Mouse (Mus musculus) G1E (cell line): ENCODE results near the gene Cd164. TPM values are rescaled to one million over a fixed set of nuclear protein-coding genes. Genes with fewer than 3 reads are reported as not detected.

Source experiments
- ATAC-seq: 2 replicates; pipeline ENCODE4 v1.8.0; 2016; ENCODE audit warnings: mild to moderate bottlenecking; ENCODE audit not compliant: insufficient number of reproducible peaks, poor library complexity, low FRiP score, severe bottlenecking; ENCODE audit errors: extremely low read depth
- DNase-seq: peaks from one replicate; pipeline ENCODE4 v3.0.0; 2012; ENCODE audit warnings: low spot score
- H3K27me3 ChIP-seq: 2 replicates; pipeline ENCODE4 v1.6.1; 2012; ENCODE audit warnings: mild to moderate bottlenecking, low read length, inconsistent platforms; ENCODE audit not compliant: insufficient read depth
- H3K36me3 ChIP-seq: replicated peaks from 2 replicates; pipeline ENCODE3; 2012; ENCODE audit warnings: mild to moderate bottlenecking, inconsistent platforms
- H3K4me1 ChIP-seq: 2 replicates; pipeline ENCODE4 v1.6.1; 2012; ENCODE audit warnings: low read depth, low read length, inconsistent platforms, mixed read lengths; ENCODE audit not compliant: insufficient read depth
- H3K4me3 ChIP-seq: 2 replicates; pipeline ENCODE4 v1.5.1; 2012; ENCODE audit warnings: low read depth, mild to moderate bottlenecking, inconsistent platforms, low read length, moderate library complexity, mixed read lengths
- H3K9me3 ChIP-seq: replicated peaks from 2 replicates; pipeline ENCODE4 v1.6.1; 2012; ENCODE audit warnings: inconsistent platforms
- CTCF ChIP-seq: IDR thresholded peaks from 2 replicates; pipeline ENCODE4 v1.5.1; 2012; ENCODE audit warnings: low read depth, low read length, inconsistent platforms, mixed read lengths
- GATA1 ChIP-seq: IDR thresholded peaks from 2 replicates; pipeline ENCODE4 v1.6.1; 2012; ENCODE audit warnings: borderline replicate concordance, low read length, inconsistent platforms, mixed read lengths
- GATA2 ChIP-seq: IDR thresholded peaks from 2 replicates; pipeline ENCODE4 v1.6.1; 2012; ENCODE audit warnings: low read depth, low read length, inconsistent platforms, borderline replicate concordance
- POLR2AphosphoS5 ChIP-seq: IDR thresholded peaks from 2 replicates; pipeline ENCODE4 v1.6.1; 2012; ENCODE audit warnings: low read depth, low read length, inconsistent platforms; ENCODE audit not compliant: insufficient replicate concordance
- TAL1 ChIP-seq: conservative IDR thresholded peaks from 2 replicates; pipeline ENCODE4 v1.6.1; 2012; ENCODE audit warnings: low read depth, low read length, inconsistent platforms, mixed read lengths
- polyA plus RNA-seq: library from polyadenylated mRNA; stranded (reverse); fragments of >175 nt; gene quantifications from 2 replicates; pipeline ENCODE4 v1.2.3, GENCODE M21; 2012
- total RNA-seq, 2 experiments: library from RNA; stranded (forward) in 1 of 2; stranded (reverse) in 1 of 2; fragments of 200-1000 nt in 1 of 2; fragments of >200 nt in 1 of 2; fragmentation: Nextera tagmentation in 1 of 2; gene quantifications; 2 replicates each; pipeline ENCODE4 v1.2.3; 2014 to 2017

The Cd164 gene
- total and polyA plus RNA-seq, 3 experiments: 106 to 156 (median 127) TPM

- Histone ChIP-seq H3K4me1 (peaks cover 4% of the 10 kb centered on the region), H3K36me3 (no peaks in the 10 kb centered on the region), H3K4me3 (no peak overlapping the region), H3K27me3 (peaks cover 27% of the 10 kb centered on the region), H3K9me3 (no peaks in the 10 kb centered on the region)
- DNase-seq (no peak), ATAC-seq (no peak)
- no peak for TF ChIP-seq CTCF
- no peak for TF ChIP-seq POLR2AphosphoS5
Observed at GRCm38 (mm10) chr10:41514921-41515320, 4.3 kb upstream of the Cd164 start.

DNA sequence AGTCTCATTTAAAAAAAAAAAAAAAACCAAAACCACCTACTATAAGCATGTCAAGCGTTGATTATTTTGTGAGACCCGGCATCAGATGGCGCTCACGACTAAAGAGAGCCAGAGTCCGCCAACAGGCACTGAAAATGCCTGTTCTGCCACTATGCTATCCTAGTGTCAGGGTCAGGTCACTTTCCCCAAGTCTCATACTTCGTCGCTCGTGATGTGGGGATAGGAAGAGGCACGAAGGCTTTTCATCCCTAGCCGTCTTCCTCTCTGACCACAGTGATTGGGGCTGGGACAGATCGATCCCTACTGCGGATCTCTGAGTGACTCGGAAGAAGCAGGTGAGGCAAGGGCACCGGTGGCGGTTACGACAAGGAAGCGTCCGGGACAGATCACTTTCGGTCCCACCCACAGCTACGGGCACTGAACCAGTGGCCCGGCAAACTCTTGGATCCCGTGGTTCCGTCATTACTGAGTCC, 670 bp upstream of the Cd164 start:
- peak; percentile 49 for DNase-seq
- H3K9me3 ChIP-seq: no peaks in the 10 kb centered on the region
- no peak for TF ChIP-seq GATA1
- TF ChIP-seq TAL1: no peak
- no peak for TF ChIP-seq GATA2
- TF ChIP-seq POLR2AphosphoS5: no peak
- no peak for TF ChIP-seq CTCF
- peak; percentile 61 for ATAC-seq
- peaks cover 4% of the 10 kb centered on the region for H3K27me3 ChIP-seq
- peaks cover 14% of the 10 kb centered on the region for H3K36me3 ChIP-seq
- H3K4me1 ChIP-seq: peaks cover 24% of the 10 kb centered on the region
- peak overlapping the region; percentile 96 for H3K4me3 ChIP-seq

DNA sequence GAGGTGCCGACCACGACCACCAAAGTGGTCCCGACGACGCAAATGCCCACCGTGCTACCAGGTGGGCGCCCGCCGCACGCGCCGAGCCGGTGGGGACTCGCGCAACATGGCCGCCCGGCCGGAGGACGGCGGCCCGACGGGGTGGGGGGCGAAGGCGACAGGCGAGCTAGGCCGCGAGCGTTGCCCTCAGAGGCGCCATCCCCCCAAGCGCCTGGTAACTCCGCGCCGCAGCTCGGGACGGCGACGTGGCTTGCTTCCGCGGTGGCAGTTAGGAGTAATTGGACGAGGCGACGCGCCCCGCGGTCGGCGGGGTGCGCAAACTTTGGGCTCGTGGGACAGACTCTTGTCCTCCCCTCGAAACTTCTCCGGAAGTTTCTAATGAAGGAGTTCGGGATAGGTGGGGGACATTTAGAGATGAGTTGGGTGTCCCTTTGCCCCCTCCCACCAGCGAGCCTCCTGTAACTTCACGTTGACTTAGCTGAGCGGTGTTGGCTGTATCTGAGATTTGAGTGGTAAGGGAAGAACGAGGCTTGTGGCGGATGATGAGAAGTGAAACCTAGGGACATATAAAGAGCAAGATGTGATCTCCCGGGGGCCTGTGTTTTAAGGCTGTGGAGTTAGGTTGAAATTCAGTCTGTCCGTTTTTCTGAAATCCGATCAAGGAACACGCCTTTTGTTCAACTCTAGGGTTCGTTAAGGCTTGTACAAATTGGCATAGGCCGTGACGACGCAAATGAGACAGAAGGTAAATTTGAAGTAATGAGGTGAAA, 611 bp downstream of the Cd164 start:
- DNase-seq (peak; percentile 42), ATAC-seq (no peak)
- TF ChIP-seq GATA2: no peak
- peaks cover 34% of the 10 kb centered on the region for H3K4me1 ChIP-seq
- peaks cover 23% of the 10 kb centered on the region for H3K36me3 ChIP-seq
- no peaks in the 10 kb centered on the region; the same call in 1 of the 2 replicates for H3K27me3 ChIP-seq
- no peaks in the 10 kb centered on the region for H3K9me3 ChIP-seq
- H3K4me3 ChIP-seq: peak overlapping the region; percentile 96

GRCm38 (mm10) chr10:41520410-41520673, 1.1 kb downstream of the Cd164 start:
- Histone ChIP-seq H3K4me1 (peaks cover 38% of the 10 kb centered on the region), H3K9me3 (no peaks in the 10 kb centered on the region), H3K4me3 (peak overlapping the region; percentile 96), H3K36me3 (peaks cover 26% of the 10 kb centered on the region), H3K27me3 (no peaks in the 10 kb centered on the region)
- ATAC-seq (no peak), DNase-seq (no peak)
- TF ChIP-seq CTCF (no peak), GATA1 (no peak), POLR2AphosphoS5 (no peak), GATA2 (no peak), TAL1 (no peak)

- ATAC-seq (no peak), DNase-seq (no peak)
- TF ChIP-seq TAL1: no peak
- TF ChIP-seq GATA1: no peak
- no peak for TF ChIP-seq GATA2
- peaks cover 50% of the 10 kb centered on the region for H3K36me3 ChIP-seq
- H3K4me1 ChIP-seq: peaks cover 45% of the 10 kb centered on the region
- H3K4me3 ChIP-seq: no peak overlapping the region
- H3K27me3 ChIP-seq: no peaks in the 10 kb centered on the region
- H3K9me3 ChIP-seq: no peaks in the 10 kb centered on the region
Observed at GRCm38 (mm10) chr10:41523386-41523785, 4.2 kb downstream of the Cd164 start.

DNA sequence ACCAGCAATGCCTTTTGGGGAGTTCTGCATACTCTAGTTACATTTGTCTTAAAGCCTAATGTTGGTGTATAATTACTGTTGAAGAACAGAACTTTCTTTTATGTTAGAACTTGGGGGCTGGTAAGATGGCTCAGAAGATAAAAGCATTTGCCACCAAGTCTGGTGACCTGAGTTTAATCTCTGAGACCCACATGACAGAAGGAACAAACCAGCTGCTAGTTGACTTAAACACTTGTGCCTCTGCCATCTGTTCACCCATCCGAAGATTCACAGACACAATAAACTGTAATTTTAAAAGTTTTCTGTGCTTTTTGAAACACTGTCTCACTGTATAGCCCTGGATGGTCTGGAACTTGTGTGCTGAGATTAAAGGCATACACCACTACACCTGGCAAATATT, 6.5 kb downstream of the Cd164 start:
- no peak for TF ChIP-seq GATA1
- TF ChIP-seq CTCF: no peak
- TF ChIP-seq GATA2: no peak
- TF ChIP-seq TAL1: peak; percentile 43
- no peak for TF ChIP-seq POLR2AphosphoS5
- Histone ChIP-seq H3K27me3 (no peaks in the 10 kb centered on the region), H3K4me3 (no peak overlapping the region), H3K4me1 (peaks cover 44% of the 10 kb centered on the region), H3K9me3 (no peaks in the 10 kb centered on the region), H3K36me3 (peaks cover 70% of the 10 kb centered on the region)
- DNase-seq (no peak), ATAC-seq (no peak)

- Histone ChIP-seq H3K4me1 (peaks cover 15% of the 10 kb centered on the region), H3K27me3 (no peaks in the 10 kb centered on the region), H3K4me3 (no peak overlapping the region), H3K9me3 (no peaks in the 10 kb centered on the region), H3K36me3 (peaks cover 82% of the 10 kb centered on the region)
- ATAC-seq (no peak), DNase-seq (no peak)
- TF ChIP-seq POLR2AphosphoS5: no peak
- no peak for TF ChIP-seq CTCF
- TF ChIP-seq TAL1: no peak
- TF ChIP-seq GATA2: no peak
- no peak for TF ChIP-seq GATA1
Observed at GRCm38 (mm10) chr10:41529972-41530371, 10.8 kb downstream of the Cd164 start.
